Mouse (Mus musculus) stomach, postnatal 0 days (tissue): Measurements from ENCODE around the gene Ttc34.

Experiments
- CTCF ChIP-seq: IDR thresholded peaks from 2 replicates; pipeline ENCODE4 v1.5.1; 2016; ENCODE audit warnings: antibody characterized with exemption, low read depth, mild to moderate bottlenecking, moderate library complexity
- EP300 ChIP-seq: optimal IDR thresholded peaks from 2 replicates; pipeline ENCODE3; 2016; ENCODE audit warnings: antibody characterized with exemption

- TF ChIP-seq CTCF (no peak), EP300 (no peak)
Measured at GRCm38 (mm10) chr4:154910606-154911522, 73.6 kb downstream of the Ttc34 start.
